Mouse (Mus musculus): ENCODE measurements around the gene Enah. TPM values are rescaled to one million over a fixed set of nuclear protein-coding genes. Genes with fewer than 3 reads are reported as not detected.

Enah gene
- polyA plus RNA-seq, 1 experiment from 2014 or later: 32.4 TPM

GRCm38 (mm10) chr1:181965277-181965676, 54.5 kb downstream of the Enah start:
- no peak overlapping the region for H3K27ac ChIP-seq (replicated peaks; ENCODE audit: low read depth, low read length)
- WGBS: 89% methylated on average over 1 of the region's 1 CpGs
- no peak for DNase-seq (ENCODE audit: low spot score)
- H3K4me2 ChIP-seq (ENCODE audit: low read depth, low read length): no peak overlapping the region
- ATAC-seq (replicated peaks; ENCODE audit: insufficient number of reproducible peaks, low FRiP score, low TSS enrichment, low read depth): no peak
- H3K4me1 ChIP-seq (ENCODE audit: control insufficient read depth, insufficient read depth, low read length): no peaks in the 10 kb centered on the region
- no peaks in the 10 kb centered on the region for H3K27me3 ChIP-seq (ENCODE audit: control insufficient read depth, insufficient read depth, low read length)
- no peaks in the 10 kb centered on the region for H3K9me3 ChIP-seq (replicated peaks; ENCODE audit: control insufficient read depth, low read length)
- H3K4me3 ChIP-seq (ENCODE audit: low read depth, low read length): no peak overlapping the region
- H3K9ac ChIP-seq (replicated peaks; ENCODE audit: low read length): no peak overlapping the region
- no peaks in the 10 kb centered on the region; the same call in 1 of the 2 replicates for H3K36me3 ChIP-seq (replicated peaks; ENCODE audit: control insufficient read depth, insufficient read depth, low read depth, low read length)

- ATAC-seq (replicated peaks; ENCODE audit: insufficient number of reproducible peaks, low FRiP score, low TSS enrichment, low read depth): no peak
These were observed 56.0 kb downstream of the Enah start for GRCm38 (mm10) chr1:181963827-181964226.

GRCm38 (mm10) chr1:181963351-181963750, 56.4 kb downstream of the Enah start:
- no peaks in the 10 kb centered on the region for H3K9me3 ChIP-seq (replicated peaks; ENCODE audit: control insufficient read depth, low read length)
- ATAC-seq (replicated peaks; ENCODE audit: insufficient number of reproducible peaks, low FRiP score, low TSS enrichment, low read depth): no peak
- H3K27ac ChIP-seq (replicated peaks; ENCODE audit: low read depth, low read length): no peak overlapping the region
- 92% methylated on average over 4 of the region's 4 CpGs for WGBS
- H3K36me3 ChIP-seq (replicated peaks; ENCODE audit: control insufficient read depth, insufficient read depth, low read depth, low read length): no peaks in the 10 kb centered on the region; the same call in 1 of the 2 replicates
- no peak overlapping the region for H3K9ac ChIP-seq (replicated peaks; ENCODE audit: low read length)
- H3K4me2 ChIP-seq (ENCODE audit: low read depth, low read length): no peak overlapping the region
- DNase-seq (ENCODE audit: low spot score): no peak
- no peaks in the 10 kb centered on the region for H3K27me3 ChIP-seq (ENCODE audit: control insufficient read depth, insufficient read depth, low read length)
- no peak overlapping the region for H3K4me3 ChIP-seq (ENCODE audit: low read depth, low read length)
- no peaks in the 10 kb centered on the region for H3K4me1 ChIP-seq (ENCODE audit: control insufficient read depth, insufficient read depth, low read length)

More at GRCm38 (mm10) chr1:181963827-181964226, 56.0 kb downstream of the Enah start:
- Histone ChIP-seq H3K4me2 (ENCODE audit: low read depth, low read length) (no peak overlapping the region), H3K9ac (replicated peaks; ENCODE audit: low read length) (no peak overlapping the region), H3K27ac (replicated peaks; ENCODE audit: low read depth, low read length) (no peak overlapping the region), H3K36me3 (replicated peaks; ENCODE audit: control insufficient read depth, insufficient read depth, low read depth, low read length) (no peaks in the 10 kb centered on the region; the same call in 1 of the 2 replicates), H3K4me1 (ENCODE audit: control insufficient read depth, insufficient read depth, low read length) (no peaks in the 10 kb centered on the region), H3K9me3 (replicated peaks; ENCODE audit: control insufficient read depth, low read length) (no peaks in the 10 kb centered on the region), H3K4me3 (ENCODE audit: low read depth, low read length) (no peak overlapping the region), H3K27me3 (ENCODE audit: control insufficient read depth, insufficient read depth, low read length) (no peaks in the 10 kb centered on the region)
- DNase-seq (ENCODE audit: low spot score): no peak
- 75% methylated on average over 3 of the region's 3 CpGs for WGBS

- H3K27me3 ChIP-seq (ENCODE audit: control insufficient read depth, insufficient read depth, low read length): no peaks in the 10 kb centered on the region
- no peak overlapping the region for H3K4me3 ChIP-seq (ENCODE audit: low read depth, low read length)
- no peak for DNase-seq (ENCODE audit: low spot score)
- H3K4me2 ChIP-seq (ENCODE audit: low read depth, low read length): no peak overlapping the region
- H3K36me3 ChIP-seq (replicated peaks; ENCODE audit: control insufficient read depth, insufficient read depth, low read depth, low read length): no peaks in the 10 kb centered on the region; the same call in 1 of the 2 replicates
- WGBS: 92% methylated on average over 3 of the region's 3 CpGs
- H3K9ac ChIP-seq (replicated peaks; ENCODE audit: low read length): no peak overlapping the region
- H3K27ac ChIP-seq (replicated peaks; ENCODE audit: low read depth, low read length): no peak overlapping the region
- H3K4me1 ChIP-seq (ENCODE audit: control insufficient read depth, insufficient read depth, low read length): no peaks in the 10 kb centered on the region
- ATAC-seq (replicated peaks; ENCODE audit: insufficient number of reproducible peaks, low FRiP score, low TSS enrichment, low read depth): no peak
- no peaks in the 10 kb centered on the region for H3K9me3 ChIP-seq (replicated peaks; ENCODE audit: control insufficient read depth, low read length)
These were observed 59.4 kb downstream of the Enah start for GRCm38 (mm10) chr1:181960383-181960782.

- no peak for ATAC-seq (replicated peaks; ENCODE audit: insufficient number of reproducible peaks, low FRiP score, low TSS enrichment, low read depth)
- H3K27ac ChIP-seq (replicated peaks; ENCODE audit: low read depth, low read length): no peak overlapping the region
- no peak for DNase-seq (ENCODE audit: low spot score)
- H3K4me3 ChIP-seq (ENCODE audit: low read depth, low read length): no peak overlapping the region
- 90% methylated on average over 1 of the region's 1 CpGs for WGBS
- no peak overlapping the region for H3K9ac ChIP-seq (replicated peaks; ENCODE audit: low read length)
- H3K4me2 ChIP-seq (ENCODE audit: low read depth, low read length): no peak overlapping the region
- H3K27me3 ChIP-seq (ENCODE audit: control insufficient read depth, insufficient read depth, low read length): no peaks in the 10 kb centered on the region
- H3K4me1 ChIP-seq (ENCODE audit: control insufficient read depth, insufficient read depth, low read length): no peaks in the 10 kb centered on the region
- H3K36me3 ChIP-seq (replicated peaks; ENCODE audit: control insufficient read depth, insufficient read depth, low read depth, low read length): no peaks in the 10 kb centered on the region; the same call in 1 of the 2 replicates
- H3K9me3 ChIP-seq (replicated peaks; ENCODE audit: control insufficient read depth, low read length): no peaks in the 10 kb centered on the region
These were observed 61.4 kb downstream of the Enah start for GRCm38 (mm10) chr1:181958392-181958791.

GRCm38 (mm10) chr1:181957736-181958135, 62.1 kb downstream of the Enah start:
- Histone ChIP-seq H3K9me3 (replicated peaks; ENCODE audit: control insufficient read depth, low read length) (no peaks in the 10 kb centered on the region), H3K4me1 (ENCODE audit: control insufficient read depth, insufficient read depth, low read length) (no peaks in the 10 kb centered on the region), H3K4me3 (ENCODE audit: low read depth, low read length) (no peak overlapping the region), H3K27me3 (ENCODE audit: control insufficient read depth, insufficient read depth, low read length) (no peaks in the 10 kb centered on the region), H3K27ac (replicated peaks; ENCODE audit: low read depth, low read length) (no peak overlapping the region), H3K4me2 (ENCODE audit: low read depth, low read length) (no peak overlapping the region), H3K9ac (replicated peaks; ENCODE audit: low read length) (no peak overlapping the region), H3K36me3 (replicated peaks; ENCODE audit: control insufficient read depth, insufficient read depth, low read depth, low read length) (no peaks in the 10 kb centered on the region; the same call in 1 of the 2 replicates)
- DNase-seq (ENCODE audit: low spot score): no peak
- WGBS: 97% methylated on average over 2 of the region's 2 CpGs
- no peak for ATAC-seq (replicated peaks; ENCODE audit: insufficient number of reproducible peaks, low FRiP score, low TSS enrichment, low read depth)

- no peak for ATAC-seq (replicated peaks; ENCODE audit: insufficient number of reproducible peaks, low FRiP score, low TSS enrichment, low read depth)
- no peaks in the 10 kb centered on the region for H3K36me3 ChIP-seq (replicated peaks; ENCODE audit: control insufficient read depth, insufficient read depth, low read depth, low read length)
- DNase-seq (ENCODE audit: low spot score): no peak
- H3K27me3 ChIP-seq (ENCODE audit: control insufficient read depth, insufficient read depth, low read length): no peaks in the 10 kb centered on the region
- H3K9me3 ChIP-seq (replicated peaks; ENCODE audit: control insufficient read depth, low read length): no peaks in the 10 kb centered on the region
- no peak overlapping the region for H3K9ac ChIP-seq (replicated peaks; ENCODE audit: low read length)
- no peak overlapping the region for H3K4me2 ChIP-seq (ENCODE audit: low read depth, low read length)
- no peak overlapping the region for H3K27ac ChIP-seq (replicated peaks; ENCODE audit: low read depth, low read length)
- no peaks in the 10 kb centered on the region for H3K4me1 ChIP-seq (ENCODE audit: control insufficient read depth, insufficient read depth, low read length)
- H3K4me3 ChIP-seq (ENCODE audit: low read depth, low read length): no peak overlapping the region
These were observed 66.2 kb downstream of the Enah start for GRCm38 (mm10) chr1:181953547-181953946.

GRCm38 (mm10) chr1:181951266-181951665, 68.5 kb downstream of the Enah start:
- Histone ChIP-seq H3K36me3 (replicated peaks; ENCODE audit: control insufficient read depth, insufficient read depth, low read depth, low read length) (no peaks in the 10 kb centered on the region), H3K27me3 (ENCODE audit: control insufficient read depth, insufficient read depth, low read length) (no peaks in the 10 kb centered on the region), H3K9ac (replicated peaks; ENCODE audit: low read length) (no peak overlapping the region), H3K4me2 (ENCODE audit: low read depth, low read length) (no peak overlapping the region), H3K9me3 (replicated peaks; ENCODE audit: control insufficient read depth, low read length) (no peaks in the 10 kb centered on the region), H3K4me1 (ENCODE audit: control insufficient read depth, insufficient read depth, low read length) (no peaks in the 10 kb centered on the region), H3K4me3 (ENCODE audit: low read depth, low read length) (no peak overlapping the region), H3K27ac (replicated peaks; ENCODE audit: low read depth, low read length) (no peak overlapping the region)
- WGBS: 86% methylated on average over 5 of the region's 5 CpGs
- no peak for ATAC-seq (replicated peaks; ENCODE audit: insufficient number of reproducible peaks, low FRiP score, low TSS enrichment, low read depth)
- DNase-seq (ENCODE audit: low spot score): no peak
